Mouse (Mus musculus) embryonic facial prominence, embryonic 11.5 days (tissue): ENCODE results near the gene Pex16. TPM values are rescaled to one million over a fixed set of nuclear protein-coding genes. Genes with fewer than 3 reads are reported as not detected.

Source experiments
- ATAC-seq: fragments of 200-750 bp; cut with Nextera tagmentation; replicated peaks from 2 replicates; pipeline ENCODE4 v1.8.0; 2017; ENCODE audit warnings: low read depth; ENCODE audit not compliant: insufficient number of reproducible peaks, low FRiP score, low TSS enrichment
- DNase-seq: peaks from one replicate; pipeline ENCODE4 v3.0.0-alpha.2; 2015; ENCODE audit warnings: low spot score
- H3K27ac ChIP-seq: fragments of 300-500 bp; sonication (generic); replicated peaks from 2 replicates; pipeline ENCODE4 v1.5.1; 2014; ENCODE audit warnings: mild to moderate bottlenecking, low read depth, low read length, control low read depth
- H3K27me3 ChIP-seq: fragments of 300-500 bp; sonication (generic); 2 replicates; pipeline ENCODE4 v1.6.1; 2014; ENCODE audit warnings: mild to moderate bottlenecking, low read length, moderate library complexity, mixed read lengths; ENCODE audit not compliant: control insufficient read depth, insufficient read depth
- H3K36me3 ChIP-seq: fragments of 300-500 bp; sonication (generic); replicated peaks from 2 replicates; pipeline ENCODE4 v1.6.1; 2014; ENCODE audit warnings: low read depth, mild to moderate bottlenecking, low read length, moderate library complexity, mixed read lengths; ENCODE audit not compliant: control insufficient read depth, insufficient read depth
- H3K4me1 ChIP-seq: fragments of 300-500 bp; sonication (generic); 2 replicates; pipeline ENCODE4 v1.6.1; 2014; ENCODE audit warnings: low read length, mixed read lengths; ENCODE audit not compliant: control insufficient read depth, insufficient read depth
- H3K4me2 ChIP-seq: fragments of 300-500 bp; sonication (generic); 2 replicates; pipeline ENCODE4 v1.6.1; 2014; ENCODE audit warnings: low read depth, mild to moderate bottlenecking, control low read depth, low read length, moderate library complexity
- H3K4me3 ChIP-seq: fragments of 300-500 bp; sonication (generic); 2 replicates; pipeline ENCODE4 v1.5.1; 2014; ENCODE audit warnings: low read depth, low read length, control low read depth
- H3K9ac ChIP-seq: fragments of 300-500 bp; sonication (generic); replicated peaks from 2 replicates; pipeline ENCODE4 v1.6.1; 2014; ENCODE audit warnings: mild to moderate bottlenecking, control low read depth, low read length
- H3K9me3 ChIP-seq: fragments of 300-500 bp; sonication (generic); replicated peaks from 2 replicates; pipeline ENCODE4 v1.6.1; 2016; ENCODE audit warnings: mild to moderate bottlenecking, low read length, inconsistent platforms, mixed read lengths; ENCODE audit not compliant: control insufficient read depth
- WGBS: fragments of 180-500 bp; shearing (Covaris S2); extraction: QIAGEN DNeasy Blood & Tissue Kit; methylation state at CpG from one replicate; pipeline ENCODE4 v1.1.7; 2014; 5-methylcytosine and 5-hydroxymethylcytosine counted together
- polyA plus RNA-seq: library from polyadenylated mRNA; unstranded; fragments of >200 nt; fragmentation: Nextera tagmentation; extraction: Ambion mirVana; gene quantifications from 2 replicates; pipeline ENCODE4 v1.2.1, GENCODE M21; 2014

The Pex16 gene
- polyA plus RNA-seq, 1 experiment from 2014 or later = 11.7 TPM

- Histone ChIP-seq H3K4me1 (no peaks in the 10 kb centered on the region), H3K9me3 (no peaks in the 10 kb centered on the region), H3K27ac (0 out of 2 replicates have a peak within 1 kb of the TSS, but pooled peaks have one; percentile 20), H3K4me3 (peak within 1 kb of the TSS; percentile 63), H3K4me2 (peak within 1 kb of the TSS; percentile 95), H3K9ac (peak within 1 kb of the TSS; percentile 71), H3K36me3 (peaks cover 3% of the 10 kb centered on the region; the same call in 1 of the 2 replicates), H3K27me3 (no peaks in the 10 kb centered on the region)
- DNase-seq = peak; percentile 75
- 3% methylated on average over 24 of the region's 59 CpGs for WGBS
- ATAC-seq = peak; percentile 54; the same call in 1 of the 2 replicates
Observed at GRCm38 (mm10) chr2:92401091-92401561, 26.6 kb downstream of the Pex16 start, which contains the start of gene Mapk8ip1. Gene Mapk8ip1, minus strand, starts transcription at chr2:92401263.

- Histone ChIP-seq H3K27me3 (no peaks in the 10 kb centered on the region), H3K4me1 (no peaks in the 10 kb centered on the region), H3K9me3 (no peaks in the 10 kb centered on the region), H3K27ac (no peak overlapping the region), H3K4me3 (no peak overlapping the region), H3K4me2 (no peak overlapping the region), H3K9ac (no peak overlapping the region), H3K36me3 (peaks cover 3% of the 10 kb centered on the region; the same call in 1 of the 2 replicates)
- ATAC-seq (no peak), DNase-seq (no peak)
- 74% methylated on average over 4 of the region's 4 CpGs for WGBS
Observed at GRCm38 (mm10) chr2:92402591-92403326, 28.3 kb downstream of the Pex16 start.

- no peaks in the 10 kb centered on the region for H3K4me1 ChIP-seq
- no peak overlapping the region for H3K9ac ChIP-seq
- DNase-seq (no peak), ATAC-seq (no peak)
- no peak overlapping the region for H3K27ac ChIP-seq
- WGBS = 91% methylated on average over 5 of the region's 5 CpGs
- H3K36me3 ChIP-seq = peaks cover 4% of the 10 kb centered on the region
- no peaks in the 10 kb centered on the region for H3K27me3 ChIP-seq
- H3K9me3 ChIP-seq = no peaks in the 10 kb centered on the region
- H3K4me3 ChIP-seq = no peak overlapping the region
- no peak overlapping the region for H3K4me2 ChIP-seq
Observed at GRCm38 (mm10) chr2:92403776-92404319, 29.4 kb downstream of the Pex16 start.

- no peak overlapping the region for H3K4me3 ChIP-seq
- ATAC-seq = no peak
- DNase-seq = no peak
- whole genome bisulfite sequencing = 73% methylated on average over 6 of the region's 6 CpGs
- H3K27me3 ChIP-seq = no peaks in the 10 kb centered on the region
- H3K36me3 ChIP-seq = peaks cover 7% of the 10 kb centered on the region
- no peak overlapping the region for H3K27ac ChIP-seq
- no peaks in the 10 kb centered on the region for H3K4me1 ChIP-seq
- no peak overlapping the region for H3K9ac ChIP-seq
- H3K9me3 ChIP-seq = no peaks in the 10 kb centered on the region
- H3K4me2 ChIP-seq = no peak overlapping the region
Observed at GRCm38 (mm10) chr2:92404737-92405136, 30.3 kb downstream of the Pex16 start.

GRCm38 (mm10) chr2:92405687-92406086 lies 31.2 kb downstream of the Pex16 start:
- no peaks in the 10 kb centered on the region for H3K4me1 ChIP-seq
- 93% methylated on average over 7 of the region's 7 CpGs for WGBS
- no peaks in the 10 kb centered on the region for H3K9me3 ChIP-seq
- peaks cover 7% of the 10 kb centered on the region for H3K36me3 ChIP-seq
- no peak overlapping the region for H3K4me2 ChIP-seq
- no peaks in the 10 kb centered on the region for H3K27me3 ChIP-seq
- no peak overlapping the region for H3K9ac ChIP-seq
- no peak for DNase-seq
- ATAC-seq = no peak
- no peak overlapping the region for H3K4me3 ChIP-seq
- no peak overlapping the region for H3K27ac ChIP-seq

GRCm38 (mm10) chr2:92408309-92409045 lies 34.0 kb downstream of the Pex16 start:
- ATAC-seq = no peak

GRCm38 (mm10) chr2:92411705-92412104 lies 37.2 kb downstream of the Pex16 start:
- 94% methylated on average over 10 of the region's 10 CpGs for WGBS
- Histone ChIP-seq H3K9me3 (no peaks in the 10 kb centered on the region), H3K4me1 (no peaks in the 10 kb centered on the region), H3K27me3 (no peaks in the 10 kb centered on the region), H3K4me2 (no peak overlapping the region), H3K4me3 (no peak overlapping the region), H3K36me3 (peaks cover 10% of the 10 kb centered on the region), H3K9ac (no peak overlapping the region), H3K27ac (no peak overlapping the region)
- DNase-seq (no peak), ATAC-seq (no peak)

More at GRCm38 (mm10) chr2:92408309-92409045, 34.0 kb downstream of the Pex16 start:
- Histone ChIP-seq H3K9me3 (no peaks in the 10 kb centered on the region), H3K36me3 (peaks cover 9% of the 10 kb centered on the region), H3K4me2 (no peak overlapping the region), H3K4me3 (no peak overlapping the region), H3K27ac (no peak overlapping the region), H3K9ac (no peak overlapping the region), H3K4me1 (no peaks in the 10 kb centered on the region), H3K27me3 (no peaks in the 10 kb centered on the region)
- DNase-seq = no peak
- WGBS = 89% methylated on average over 18 of the region's 18 CpGs
